Mouse (Mus musculus): ENCODE measurements around the gene Entr1.

DNA sequence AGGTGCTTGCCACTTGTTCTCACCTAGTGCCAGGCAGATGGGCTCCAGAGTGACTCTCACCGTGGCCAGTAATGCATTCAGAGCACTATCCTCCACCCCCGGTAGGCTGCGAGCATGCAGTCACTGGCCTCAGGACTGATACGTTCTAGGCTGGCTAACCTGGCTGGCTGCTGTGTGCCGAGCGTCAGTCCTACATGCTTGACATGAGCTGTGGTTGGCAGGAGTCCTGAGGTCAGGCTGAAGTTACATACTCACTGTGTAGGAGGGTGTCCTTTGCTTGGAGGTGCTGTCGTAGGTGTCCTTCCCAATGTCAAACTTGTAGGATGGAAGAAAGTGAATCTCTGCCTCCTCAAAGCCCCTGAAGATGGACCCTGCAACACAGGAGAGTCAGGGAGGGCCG lies 9.9 kb upstream of the Entr1 start:
- no peak for TF ChIP-seq CHD2 (IDR thresholded peaks at IDR 0.05; ENCODE audit: low read depth, low read length)
- no peak for TF ChIP-seq MAFK (IDR thresholded peaks at IDR 0.05; ENCODE audit: insufficient read depth, low read depth, low read length)

Measured in ES-E14 (cell line).